Mouse (Mus musculus) left cerebral cortex, postnatal 36 days (tissue): ENCODE measurements around the gene Mvk. TPM values are rescaled to one million over a fixed set of nuclear protein-coding genes. Genes with fewer than 3 reads are reported as not detected.

Experiments
- DNase-seq, 2 experiments: peaks; one replicate each; pipeline ENCODE4 v3.0.0; 2021 to 2022; ENCODE audit warnings: low spot score in 2 of 2, mixed read lengths in 1 of 2
- intact Hi-C: fragments of 180-260 bp; cut with DNase I; formaldehyde crosslinking; loops from one replicate; pipeline ENCODE4 v1.15.1; 2025
- total RNA-seq, 2 experiments: library from RNA; stranded (reverse); gene quantifications; 2 replicates each; pipeline ENCODE4 v1.2.3; 2021

Mvk gene
- total RNA-seq, 2 experiments from 2014 or later: 23.8 to 30.0 TPM

- intact Hi-C loops: no loop called here
- DNase-seq: no peak
These were observed 4.9 kb downstream of the Mvk start for GRCm38 (mm10) chr5:114449011-114449410.

- DNase-seq: no peak
- intact Hi-C loops: no loop called here
These were observed 12.2 kb downstream of the Mvk start for GRCm38 (mm10) chr5:114456287-114456686.

GRCm38 (mm10) chr5:114456995-114457605, 13.0 kb downstream of the Mvk start:
- intact Hi-C loops: no loop called here
- DNase-seq: no peak

GRCm38 (mm10) chr5:114461238-114461637, 17.2 kb downstream of the Mvk start:
- intact Hi-C loops: loop anchor here (1.0 to 5.0 kb wide), 3 partner anchors 107 to 149 kb away; partner anchors contain the start of gene Fam222a
- peak; percentile 66 to 76 for DNase-seq

- DNase-seq: no peak
- intact Hi-C loops: loop anchor here (5.0 kb wide), 2 partner anchors 145 to 150 kb away; no protein-coding TSS in a partner anchor
These were observed 18.3 kb downstream of the Mvk start for GRCm38 (mm10) chr5:114462067-114463040.

GRCm38 (mm10) chr5:114464561-114464960, 20.5 kb downstream of the Mvk start:
- no peak for DNase-seq
- intact Hi-C loops: loop anchor here (5.0 kb wide), 2 partner anchors 143 to 152 kb away; no protein-coding TSS in a partner anchor

GRCm38 (mm10) chr5:114465641-114466040, 21.6 kb downstream of the Mvk start:
- intact Hi-C loops: no loop called here
- no peak for DNase-seq

GRCm38 (mm10) chr5:114467019-114467418, 22.9 kb downstream of the Mvk start:
- intact Hi-C loops: no loop called here
- DNase-seq: no peak

GRCm38 (mm10) chr5:114467430-114467829, 23.4 kb downstream of the Mvk start:
- intact Hi-C loops: no loop called here
- DNase-seq: peak; percentile 18 to 28

- no peak for DNase-seq
- intact Hi-C loops: no loop called here
These were observed 23.9 kb downstream of the Mvk start for GRCm38 (mm10) chr5:114468007-114468406.

GRCm38 (mm10) chr5:114470359-114470758, 26.3 kb downstream of the Mvk start:
- DNase-seq: no peak
- intact Hi-C loops: no loop called here

GRCm38 (mm10) chr5:114474741-114475491, 30.8 kb downstream of the Mvk start:
- no peak for DNase-seq
- intact Hi-C loops: no loop called here

GRCm38 (mm10) chr5:114478267-114478666, 34.2 kb downstream of the Mvk start:
- no peak for DNase-seq
- intact Hi-C loops: no loop called here

- no peak for DNase-seq
- intact Hi-C loops: no loop called here
These were observed 38.5 kb downstream of the Mvk start for GRCm38 (mm10) chr5:114482587-114483011.

GRCm38 (mm10) chr5:114485685-114486084, 41.6 kb downstream of the Mvk start:
- DNase-seq: no peak
- intact Hi-C loops: no loop called here

- intact Hi-C loops: no loop called here
- no peak for DNase-seq
These were observed 45.5 kb downstream of the Mvk start for GRCm38 (mm10) chr5:114489570-114489969.

GRCm38 (mm10) chr5:114490241-114490640, 46.2 kb downstream of the Mvk start:
- no peak for DNase-seq
- intact Hi-C loops: no loop called here

- no peak for DNase-seq
- intact Hi-C loops: no loop called here
These were observed 50.7 kb downstream of the Mvk start for GRCm38 (mm10) chr5:114494761-114495160.

GRCm38 (mm10) chr5:114501252-114501651, 57.2 kb downstream of the Mvk start:
- no peak for DNase-seq
- intact Hi-C loops: no loop called here

GRCm38 (mm10) chr5:114504826-114505225, 60.8 kb downstream of the Mvk start:
- intact Hi-C loops: no loop called here
- DNase-seq: no peak
